Mouse (Mus musculus) adipocyte (in vitro differentiated cells): Measurements from ENCODE around the gene Ap3b1.

Experiments used
- DNase-seq: peaks from one replicate; pipeline ENCODE4 v3.0.0-alpha.2; 2016; ENCODE audit warnings: low spot score

The Ap3b1 gene

DNA sequence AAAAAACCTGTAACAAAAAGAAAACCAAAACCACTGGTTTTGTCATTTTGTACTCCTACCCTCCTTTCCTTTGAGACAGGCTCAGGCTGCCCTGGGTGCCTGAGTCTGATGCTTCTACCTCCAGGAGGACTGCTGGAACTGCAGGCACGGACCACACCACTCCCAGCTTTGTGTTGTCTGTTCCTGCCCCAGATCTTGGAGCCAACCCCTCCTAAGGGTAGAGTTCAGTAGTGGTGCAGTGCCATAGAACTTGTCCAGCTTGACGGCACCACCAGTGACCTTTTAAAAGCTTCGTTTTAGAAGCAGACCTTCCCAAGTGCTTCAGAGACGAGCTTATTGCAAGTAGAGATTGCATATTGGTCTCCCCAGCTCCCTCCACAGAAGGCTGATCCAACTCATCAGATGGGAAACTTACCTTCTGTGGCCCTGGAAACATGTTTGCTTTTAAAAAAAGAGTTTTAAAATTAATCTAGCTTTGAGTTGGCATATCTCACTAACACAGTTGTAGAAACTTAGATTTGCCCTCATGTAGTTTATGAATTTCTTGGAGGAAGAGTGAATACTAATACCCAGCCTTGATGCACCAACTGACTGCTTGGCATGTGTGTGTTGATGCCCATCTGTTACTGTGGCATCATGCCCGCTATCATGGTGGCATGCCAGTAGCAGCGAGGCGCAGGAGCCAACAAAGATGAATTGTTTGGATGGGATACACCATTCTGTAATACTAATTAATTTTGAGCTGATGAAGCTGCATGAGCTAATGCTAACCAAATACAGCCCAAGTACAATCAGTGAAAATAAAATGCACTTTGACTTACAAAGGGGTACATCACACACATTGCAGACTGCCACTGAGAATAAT lies 17.0 kb downstream of the Ap3b1 start:
- no peak for DNase-seq

DNA sequence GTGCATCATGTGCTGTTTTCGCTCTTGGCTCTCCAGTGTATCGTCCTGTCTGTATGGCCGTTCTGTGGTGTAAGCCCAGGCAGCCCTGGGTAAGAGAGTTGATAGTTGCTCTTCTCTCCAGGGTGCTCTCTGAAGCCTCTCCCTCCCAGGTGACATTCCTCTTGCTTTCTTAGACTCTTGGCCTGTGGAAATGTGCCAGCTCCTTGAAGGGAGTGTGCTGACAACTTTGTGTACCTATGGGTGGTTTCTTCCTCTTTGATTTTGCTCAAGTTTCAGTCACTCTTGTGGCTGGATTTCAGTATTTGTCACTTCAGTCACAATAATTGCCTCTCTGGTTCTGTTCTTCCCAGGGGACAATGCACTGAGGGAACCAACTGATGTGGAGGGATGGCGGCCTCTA lies 20.2 kb downstream of the Ap3b1 start:
- no peak for DNase-seq

DNA sequence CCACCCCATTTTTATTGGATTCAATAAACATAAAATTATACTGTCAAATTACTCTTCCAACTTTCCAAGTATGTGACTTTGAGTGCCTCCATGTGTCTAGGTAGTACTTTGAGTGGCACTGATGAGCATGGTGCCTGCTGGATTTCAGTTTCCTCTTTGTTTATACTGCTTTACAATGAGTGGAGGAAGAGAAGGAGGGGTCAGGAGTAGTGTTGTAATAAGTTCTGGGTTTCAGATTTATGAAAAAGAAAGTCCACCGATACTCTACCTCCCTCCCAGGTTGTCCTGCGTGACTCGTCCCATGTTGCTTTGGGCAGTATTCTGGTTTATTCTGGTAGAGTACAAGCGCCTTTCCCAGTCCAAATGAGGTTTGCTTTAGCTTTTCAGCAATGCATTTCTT lies 22.7 kb downstream of the Ap3b1 start:
- DNase-seq: no peak

DNA sequence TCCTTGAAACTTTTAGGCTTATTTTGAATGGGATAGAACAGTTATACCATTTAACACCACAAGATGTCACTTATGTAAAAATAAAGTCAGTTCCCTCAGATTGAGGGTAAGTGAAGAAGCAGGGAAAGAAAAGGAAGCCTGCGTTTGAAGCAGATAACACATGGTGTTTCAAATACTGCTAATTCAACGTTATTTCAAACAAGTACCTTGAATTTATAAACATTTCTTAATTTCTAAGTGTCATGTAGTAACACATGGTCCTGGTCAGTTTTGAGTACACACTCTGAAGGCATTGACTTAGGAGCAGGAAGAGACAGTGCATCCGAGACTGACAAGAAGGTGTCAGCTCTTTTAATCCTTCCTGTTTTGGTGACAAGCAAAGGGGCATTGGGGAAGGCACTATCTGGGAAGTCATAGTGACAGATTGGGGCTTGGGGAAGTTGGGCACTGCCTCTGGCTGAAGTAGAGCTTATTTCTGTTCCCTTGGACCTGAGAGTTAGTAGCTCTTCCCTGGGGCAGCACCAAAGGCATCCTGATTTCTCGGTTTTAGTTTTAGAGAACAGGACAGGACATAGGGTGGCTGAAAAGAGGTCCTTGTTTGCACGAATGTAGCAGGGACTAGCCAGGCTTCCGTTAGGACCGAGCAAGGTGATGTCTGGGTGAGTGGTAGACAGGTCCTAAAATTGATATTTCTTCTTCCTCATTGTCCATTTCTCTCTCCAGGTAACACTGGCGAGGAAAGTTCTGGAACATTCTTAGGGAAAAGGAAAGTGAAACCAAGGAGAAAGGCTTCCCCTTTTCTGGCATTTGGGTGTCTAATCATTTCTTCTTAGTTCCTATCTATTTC lies 23.3 kb downstream of the Ap3b1 start:
- DNase-seq: peak; percentile 42

DNA sequence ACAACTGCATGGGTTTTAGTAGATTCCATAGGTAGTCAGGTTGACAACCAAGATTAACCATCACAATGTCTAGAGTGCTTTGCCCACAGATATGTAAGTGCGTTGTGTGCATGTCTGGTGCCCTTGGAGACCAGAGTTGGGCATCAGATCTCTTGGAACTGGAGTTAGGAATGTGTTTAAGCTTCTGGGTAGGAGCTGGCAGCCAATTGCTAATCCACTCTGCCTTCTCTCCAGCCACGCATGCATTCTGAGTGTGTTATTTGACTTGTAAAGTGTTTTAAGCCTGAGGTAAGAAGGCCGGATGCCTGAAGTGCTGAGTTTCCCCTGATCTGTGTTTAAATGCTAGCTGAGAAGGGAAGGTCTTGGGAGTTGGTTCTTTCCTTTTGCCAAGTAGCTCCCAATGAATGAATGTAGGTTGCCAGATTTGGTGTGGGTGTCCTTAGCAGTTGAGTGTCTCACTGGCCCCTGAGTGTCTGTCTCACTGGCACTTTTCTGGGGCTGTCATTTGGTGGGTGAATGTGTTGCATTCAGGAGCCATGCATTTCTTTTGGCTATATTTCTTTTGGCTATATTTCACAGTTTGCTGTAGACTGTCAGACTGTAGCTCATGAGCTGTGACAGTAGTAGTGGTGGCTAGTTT lies 26.3 kb downstream of the Ap3b1 start:
- no peak for DNase-seq

DNA sequence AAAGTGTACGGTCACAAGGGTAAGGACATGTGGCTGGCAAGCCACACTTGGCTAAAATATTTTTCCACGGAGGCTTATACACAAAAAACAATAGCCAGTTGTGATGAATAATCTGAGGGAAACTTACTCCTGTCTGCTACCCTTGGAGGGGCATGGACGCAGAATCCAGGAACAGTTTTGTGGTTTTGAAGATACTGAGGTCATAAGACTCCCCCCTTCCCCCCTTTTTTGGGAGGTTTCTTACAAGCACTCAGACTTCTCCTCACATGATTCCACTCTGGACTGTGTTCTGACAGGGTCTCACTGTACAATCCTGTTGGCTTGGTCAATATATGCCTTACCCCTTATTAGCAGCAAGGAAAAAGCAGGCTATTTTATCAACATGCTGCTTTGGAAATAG lies 29.8 kb downstream of the Ap3b1 start:
- DNase-seq: no peak

DNA sequence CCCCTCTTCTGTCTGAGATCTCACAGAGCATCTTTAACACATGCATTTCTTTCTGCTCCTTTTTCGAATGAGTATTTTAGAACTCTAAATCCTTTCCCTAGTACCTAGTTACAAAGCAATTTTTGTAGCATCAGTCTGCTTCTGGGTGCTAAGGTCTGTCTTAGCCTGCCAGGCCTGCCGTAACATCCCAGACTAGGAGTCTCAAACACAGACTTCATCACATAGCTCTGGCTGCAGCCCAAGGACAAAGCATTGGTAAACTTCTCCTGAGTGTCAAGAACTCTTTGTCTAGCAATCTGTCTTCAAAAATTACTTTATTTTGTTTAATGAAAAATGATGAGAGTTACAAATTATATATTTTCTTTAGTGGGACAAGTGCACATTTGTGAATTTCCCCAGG lies 30.8 kb downstream of the Ap3b1 start:
- DNase-seq: peak; percentile 31

DNA sequence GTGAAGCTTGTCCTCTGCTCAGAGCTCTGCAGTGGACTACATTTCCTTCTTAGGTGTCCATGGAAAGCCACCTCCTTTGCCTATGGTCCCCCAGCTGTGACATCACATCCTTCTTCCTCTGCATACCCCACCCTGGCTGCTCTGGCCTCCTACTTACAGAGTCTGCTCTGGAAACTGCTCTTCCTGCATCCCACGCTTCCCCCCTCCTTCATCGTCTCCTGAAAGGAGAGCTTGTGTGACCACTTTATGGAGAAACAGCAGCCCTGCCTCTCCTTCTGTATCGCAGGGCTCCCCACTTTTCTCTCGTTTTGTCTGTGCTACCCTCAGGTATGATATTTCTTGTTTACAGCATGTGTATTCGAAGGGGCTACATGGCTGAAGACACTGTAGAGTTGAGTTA lies 33.5 kb downstream of the Ap3b1 start:
- no peak for DNase-seq

DNA sequence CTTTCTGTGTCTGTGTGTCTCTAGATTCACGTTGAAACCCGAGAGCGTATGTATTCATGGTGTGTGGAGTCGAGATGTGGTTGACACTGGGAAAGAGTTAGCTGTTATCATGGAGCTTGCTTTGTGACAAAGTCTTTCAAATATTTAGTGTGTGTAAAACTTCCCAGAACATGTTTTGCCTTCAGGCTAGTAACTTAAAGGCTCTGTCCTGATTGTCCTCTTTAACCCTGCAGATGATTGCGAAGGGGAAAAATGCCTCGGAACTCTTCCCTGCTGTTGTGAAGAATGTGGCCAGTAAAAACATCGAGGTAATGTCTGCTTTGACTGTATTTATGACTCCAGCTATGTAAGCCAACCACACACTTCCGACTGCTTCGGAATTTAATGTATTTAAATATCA lies 35.7 kb downstream of the Ap3b1 start:
- no peak for DNase-seq

DNA sequence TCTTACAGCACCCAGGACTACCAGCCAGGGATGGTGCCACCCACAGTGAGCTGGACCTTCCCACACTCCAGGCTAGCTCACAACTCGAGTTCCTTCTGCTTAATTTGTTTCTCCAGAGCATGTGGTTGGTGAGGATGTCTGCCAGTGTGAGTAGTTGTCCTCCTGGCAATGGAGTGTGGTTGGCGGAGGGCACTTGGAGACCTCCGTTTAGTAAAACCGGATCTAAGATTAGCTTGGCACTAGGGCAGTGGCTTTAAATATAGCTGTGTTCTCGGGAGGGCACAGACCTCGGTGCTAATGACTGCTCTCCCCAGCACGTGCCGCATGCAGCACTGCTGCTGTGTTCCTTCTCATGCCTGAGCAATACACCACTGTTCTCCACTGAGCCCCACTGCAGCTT lies 37.0 kb downstream of the Ap3b1 start:
- DNase-seq: no peak

DNA sequence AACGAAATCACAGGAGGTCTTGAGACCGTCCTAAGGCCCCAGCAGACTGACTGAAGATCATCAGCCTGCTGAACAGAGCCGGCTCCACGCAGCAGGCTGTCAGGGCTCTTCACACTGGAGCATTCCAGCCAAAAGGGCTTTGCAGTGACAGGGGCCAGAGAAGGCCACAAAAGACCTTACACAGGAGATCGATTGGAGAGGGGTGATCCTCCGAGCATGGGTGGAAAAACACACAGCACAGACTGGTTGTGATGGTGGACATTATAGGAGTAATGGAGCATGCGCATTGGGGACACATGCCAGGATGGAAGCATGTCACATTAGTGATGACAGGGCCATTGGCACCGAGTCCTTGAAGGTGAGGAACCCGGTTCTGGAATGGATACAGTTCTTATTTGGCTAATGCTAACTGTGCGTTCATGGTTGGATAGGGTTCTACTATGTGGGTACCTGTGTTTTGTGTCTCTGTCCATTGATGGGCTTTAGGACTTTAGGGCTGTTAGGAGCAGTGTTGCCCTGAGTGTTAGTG lies 37.7 kb downstream of the Ap3b1 start:
- no peak for DNase-seq

DNA sequence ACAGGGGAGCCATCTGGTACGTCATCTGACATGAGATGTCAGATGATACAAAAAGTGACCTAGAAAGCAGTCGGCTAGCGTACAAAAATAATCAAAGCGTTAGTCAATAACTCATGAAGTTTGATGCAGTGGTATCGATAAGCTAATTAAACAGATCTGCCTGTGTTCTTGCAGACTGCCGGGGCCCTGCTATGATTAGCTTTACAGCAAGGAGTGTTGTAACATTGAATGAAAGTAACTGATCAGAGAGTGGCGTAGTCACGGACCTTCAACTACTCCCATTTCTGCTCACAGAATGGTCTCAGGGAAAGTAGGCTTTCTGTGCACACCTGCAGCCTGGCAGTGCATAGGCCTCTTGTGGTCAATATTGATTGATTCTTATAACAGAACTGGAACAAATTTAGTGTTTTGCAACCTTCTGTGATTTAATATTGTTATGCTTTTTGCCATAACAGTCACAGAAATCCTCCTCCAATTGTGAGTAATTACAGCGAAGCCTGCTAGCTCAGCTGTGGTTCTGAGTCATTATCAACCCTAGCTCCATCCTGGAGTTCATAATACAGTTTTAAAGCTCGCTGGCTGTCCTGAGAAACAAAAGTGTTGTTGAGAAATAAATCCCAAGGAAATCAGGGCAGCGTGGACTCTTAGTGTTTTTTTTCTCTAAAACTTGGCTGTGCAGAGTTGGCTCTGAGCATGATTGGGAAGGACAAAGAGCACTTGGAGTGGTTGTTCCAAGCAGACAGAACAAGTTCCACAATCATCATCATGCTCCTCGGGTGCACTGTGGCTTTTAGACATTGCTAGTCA lies 40.0 kb downstream of the Ap3b1 start:
- peak; percentile 86 for DNase-seq

DNA sequence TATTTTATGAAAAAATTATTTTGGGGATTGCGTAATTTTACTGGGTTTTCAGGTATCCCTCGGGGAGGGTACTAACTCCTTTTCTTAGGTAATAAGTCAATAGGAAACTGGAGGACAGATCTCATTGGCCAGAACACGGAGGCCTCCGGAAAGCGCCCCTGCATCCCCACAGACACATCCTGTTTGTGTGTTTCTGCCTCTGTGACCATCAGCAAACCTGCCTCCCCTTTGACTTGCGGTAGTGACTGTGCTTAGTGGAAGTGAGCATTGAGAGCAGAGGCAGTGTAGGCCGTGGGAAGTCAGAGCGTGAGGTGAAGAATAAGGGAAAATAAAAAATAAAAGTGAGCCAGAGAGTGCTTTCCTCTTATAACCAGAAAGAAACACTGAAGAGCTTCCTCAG lies 41.7 kb downstream of the Ap3b1 start:
- no peak for DNase-seq

DNA sequence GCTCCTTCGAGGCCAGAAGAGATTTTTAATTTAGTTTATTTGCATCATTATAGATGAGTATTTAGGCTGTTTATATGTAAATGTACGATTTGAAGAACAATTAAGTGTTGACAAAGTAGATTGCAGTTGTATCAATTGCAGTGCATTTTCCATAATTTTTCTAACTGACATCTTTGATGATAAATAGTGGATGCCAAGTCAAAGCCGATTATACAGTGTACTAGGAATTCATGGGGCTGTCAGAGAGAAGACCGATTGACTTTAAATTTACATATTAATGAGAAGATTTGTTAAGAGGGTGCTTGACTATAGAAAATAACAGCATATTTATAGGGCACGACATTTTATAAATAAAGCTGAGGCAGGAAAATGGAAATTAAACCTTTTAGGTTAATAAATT lies 64.8 kb downstream of the Ap3b1 start:
- DNase-seq: no peak

DNA sequence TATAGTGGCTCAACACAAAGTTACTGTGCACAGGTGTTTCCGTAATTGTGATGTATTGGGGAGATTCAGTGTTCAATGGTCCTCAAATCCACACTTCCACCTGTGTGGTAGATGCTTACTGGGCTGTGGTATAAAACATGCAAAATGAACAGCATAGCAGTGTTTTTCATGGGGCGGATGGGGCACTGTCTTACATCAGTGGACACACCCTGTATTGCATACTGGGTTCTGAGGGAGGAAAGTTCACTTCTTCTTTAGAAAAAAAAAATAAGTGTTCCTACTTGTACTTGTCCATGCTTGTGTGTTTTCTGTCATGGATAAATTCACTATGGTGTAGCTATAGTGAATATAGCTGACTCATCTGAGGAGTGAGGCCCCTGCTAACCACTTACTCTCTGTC lies 70.8 kb downstream of the Ap3b1 start:
- DNase-seq: no peak

DNA sequence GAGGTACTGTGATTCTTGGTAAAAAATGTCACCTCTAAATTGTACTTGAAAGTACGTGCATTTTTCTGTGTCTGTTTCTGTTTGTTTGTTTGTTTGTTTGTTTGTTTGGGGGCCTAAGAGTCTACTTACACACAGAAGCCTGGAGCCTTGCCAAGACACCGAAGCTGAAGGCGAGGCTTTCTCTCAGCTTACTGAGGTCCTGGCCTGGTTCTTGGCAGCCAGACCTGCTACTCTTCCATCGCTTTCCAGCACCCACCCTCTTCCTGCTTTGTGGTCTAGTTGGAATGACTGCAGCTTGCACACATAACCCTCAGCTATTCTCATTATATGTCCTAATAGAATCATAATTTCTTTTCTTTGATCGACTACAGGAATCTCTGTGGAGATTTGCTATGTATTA lies 80.6 kb downstream of the Ap3b1 start:
- DNase-seq: peak; percentile 53

DNA sequence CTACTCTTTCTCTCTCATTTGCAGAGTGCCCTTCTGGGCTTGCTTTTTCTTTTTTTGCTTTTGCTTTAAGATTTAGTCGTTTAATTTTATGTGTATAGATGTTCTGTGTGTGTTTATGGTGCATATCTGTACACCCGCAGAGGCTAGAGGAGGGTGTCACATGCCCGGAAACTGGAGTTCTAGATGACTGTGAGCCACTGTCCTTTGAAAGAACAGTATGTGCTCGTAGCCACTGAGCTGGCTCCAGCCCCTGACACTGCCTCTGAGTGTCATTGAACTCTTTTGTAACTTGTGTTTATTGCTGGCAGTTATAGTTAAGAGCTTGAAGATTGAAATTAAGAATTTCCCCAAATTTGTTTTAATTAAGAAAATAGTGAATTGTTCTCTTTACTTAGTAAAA lies 82.4 kb downstream of the Ap3b1 start:
- peak; percentile 9 for DNase-seq

DNA sequence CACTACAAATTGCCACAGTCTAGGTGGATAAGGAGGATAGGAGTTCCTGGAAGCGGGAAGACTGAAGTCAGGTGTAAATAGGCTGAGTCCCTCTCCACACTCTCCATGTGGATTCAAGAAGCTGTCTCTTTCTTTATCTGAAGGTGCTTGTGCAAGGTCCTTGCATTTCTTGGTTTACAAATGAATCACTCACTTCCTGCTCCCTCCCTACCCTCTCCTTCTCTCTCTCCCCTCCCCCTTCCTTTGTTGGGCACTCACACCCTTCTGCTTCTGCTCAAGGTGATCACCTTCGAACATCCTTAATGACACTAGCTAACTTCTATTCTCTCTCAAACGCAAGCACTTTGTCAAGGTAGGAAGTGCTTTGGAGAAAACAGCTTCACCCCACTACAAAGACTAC lies 84.7 kb downstream of the Ap3b1 start:
- DNase-seq: no peak

DNA sequence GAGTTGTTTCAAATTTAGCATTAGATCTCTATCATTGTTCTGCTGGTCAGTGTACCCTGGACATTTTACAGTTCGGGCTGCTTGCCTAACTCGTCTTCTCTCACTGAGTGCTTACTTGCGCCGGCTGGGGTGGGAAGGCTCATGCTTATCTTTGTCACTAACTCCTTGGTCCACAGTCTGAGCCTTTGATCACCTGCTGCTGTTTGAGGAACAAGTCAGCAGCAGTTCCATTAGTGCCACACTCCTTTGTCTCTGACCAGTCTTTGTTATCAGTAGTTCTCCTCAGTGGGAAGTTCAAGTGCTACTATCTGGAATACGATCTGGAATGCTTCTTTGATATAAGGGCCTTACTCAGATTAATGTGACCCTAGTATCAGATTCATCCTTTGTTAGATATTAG lies 86.3 kb downstream of the Ap3b1 start:
- DNase-seq: no peak

DNA sequence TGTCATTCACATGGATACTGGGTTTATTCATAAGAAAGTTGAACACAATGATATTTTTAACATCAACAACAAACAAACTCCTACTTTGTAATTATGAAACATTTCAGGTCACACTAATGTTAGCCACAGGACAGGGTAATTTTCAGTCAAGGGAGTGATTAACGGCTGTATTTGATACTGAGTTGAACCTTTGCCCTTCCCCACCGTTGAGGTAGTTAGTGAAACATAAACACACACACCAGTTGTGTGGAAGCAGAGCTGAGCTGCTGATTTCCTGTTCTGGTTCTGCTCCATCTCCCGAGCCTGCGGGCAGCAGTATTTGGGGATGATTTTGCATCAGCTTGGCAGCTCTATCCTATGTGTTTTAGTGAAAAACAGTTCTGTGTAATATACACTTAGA lies 88.2 kb downstream of the Ap3b1 start:
- DNase-seq: no peak

DNA sequence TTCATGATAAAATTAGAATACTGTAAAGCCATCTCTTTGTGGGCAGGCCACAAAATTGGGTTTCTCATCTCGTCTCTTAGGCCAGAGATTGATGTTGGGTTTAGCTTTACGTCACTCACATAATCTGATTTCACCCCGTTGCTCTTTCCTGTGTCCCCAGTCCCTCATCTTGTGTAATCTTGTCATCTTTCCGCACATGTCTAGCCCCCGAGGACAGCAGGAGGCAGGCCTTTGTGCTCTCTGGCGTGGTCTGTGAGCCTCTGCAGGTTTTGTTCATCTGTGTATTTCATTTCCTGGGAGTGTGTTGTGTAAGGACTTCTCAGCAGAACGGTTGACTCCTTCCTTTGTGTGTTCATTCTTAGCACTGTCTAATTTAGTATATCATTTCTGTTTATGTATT lies 90.8 kb downstream of the Ap3b1 start:
- DNase-seq: no peak

DNA sequence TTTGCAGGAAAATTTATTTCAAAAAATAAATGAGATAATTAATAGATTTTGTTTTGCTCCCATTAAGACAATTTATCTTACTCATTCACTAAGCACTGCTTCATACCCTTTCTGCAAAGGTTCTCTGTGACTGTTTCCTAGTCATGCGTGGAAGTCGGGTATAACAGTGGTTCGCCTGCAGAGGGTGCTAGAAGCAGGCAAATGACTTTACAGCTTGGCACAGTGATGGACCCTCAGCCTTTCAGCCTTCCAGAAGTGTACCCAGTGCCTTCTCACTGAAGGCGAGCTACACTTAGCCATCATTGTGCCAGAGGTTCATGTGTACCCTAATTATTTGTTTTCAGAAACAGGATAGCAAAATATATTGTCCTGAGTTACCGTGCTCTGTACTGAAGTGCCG lies 92.5 kb downstream of the Ap3b1 start:
- peak; percentile 24 for DNase-seq
